Mouse (Mus musculus): ENCODE data around the gene Nipal4.

The Nipal4 gene

GRCm38 (mm10) chr11:46157462-46157861 is 8.8 kb downstream of the Nipal4 start:
- no peak for DNase-seq (ENCODE audit: low spot score in 2 of 2)

DNA sequence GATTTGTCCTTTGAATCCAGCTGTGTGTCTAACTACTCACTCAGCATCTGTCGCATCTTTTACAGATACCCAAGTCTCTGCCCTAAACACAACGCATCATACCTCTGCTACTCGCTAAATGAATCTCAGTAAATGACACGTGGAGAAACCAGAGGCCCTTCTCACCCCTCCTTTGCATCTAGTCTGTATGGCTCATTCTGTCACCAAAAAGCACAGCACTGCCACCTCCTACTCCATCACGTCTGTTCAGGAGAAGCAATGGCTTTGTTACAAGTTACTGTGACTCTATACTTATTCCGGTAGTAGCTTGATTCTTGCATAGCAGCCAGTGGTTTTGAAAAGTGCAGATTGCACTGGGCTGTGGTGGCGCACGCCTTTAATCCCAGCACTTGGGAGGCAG is 9.4 kb downstream of the Nipal4 start:
- DNase-seq (ENCODE audit: low spot score in 2 of 2) = peak in 1 of 2 experiments; percentile 39

DNA sequence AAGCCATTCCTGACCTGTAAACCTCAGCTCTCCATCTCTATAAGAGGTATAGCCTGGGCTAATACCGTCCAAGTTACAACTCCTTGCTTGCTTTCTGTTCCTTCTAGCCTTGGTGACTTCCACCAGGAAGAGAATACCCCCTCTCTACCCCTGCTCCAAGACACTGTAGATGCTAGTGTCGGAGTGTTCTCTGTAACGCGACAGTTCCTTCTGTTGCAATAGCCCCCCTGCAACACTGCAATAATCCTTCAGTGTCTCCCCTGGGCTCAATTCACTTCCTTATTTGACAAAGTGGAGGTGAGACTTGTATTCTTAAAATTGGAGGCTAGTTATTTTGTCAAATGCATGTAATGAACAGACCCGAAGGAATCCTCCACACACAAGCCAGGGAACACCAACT is 19.7 kb downstream of the Nipal4 start:
- no peak for DNase-seq (ENCODE audit: low spot score in 2 of 2)

DNA sequence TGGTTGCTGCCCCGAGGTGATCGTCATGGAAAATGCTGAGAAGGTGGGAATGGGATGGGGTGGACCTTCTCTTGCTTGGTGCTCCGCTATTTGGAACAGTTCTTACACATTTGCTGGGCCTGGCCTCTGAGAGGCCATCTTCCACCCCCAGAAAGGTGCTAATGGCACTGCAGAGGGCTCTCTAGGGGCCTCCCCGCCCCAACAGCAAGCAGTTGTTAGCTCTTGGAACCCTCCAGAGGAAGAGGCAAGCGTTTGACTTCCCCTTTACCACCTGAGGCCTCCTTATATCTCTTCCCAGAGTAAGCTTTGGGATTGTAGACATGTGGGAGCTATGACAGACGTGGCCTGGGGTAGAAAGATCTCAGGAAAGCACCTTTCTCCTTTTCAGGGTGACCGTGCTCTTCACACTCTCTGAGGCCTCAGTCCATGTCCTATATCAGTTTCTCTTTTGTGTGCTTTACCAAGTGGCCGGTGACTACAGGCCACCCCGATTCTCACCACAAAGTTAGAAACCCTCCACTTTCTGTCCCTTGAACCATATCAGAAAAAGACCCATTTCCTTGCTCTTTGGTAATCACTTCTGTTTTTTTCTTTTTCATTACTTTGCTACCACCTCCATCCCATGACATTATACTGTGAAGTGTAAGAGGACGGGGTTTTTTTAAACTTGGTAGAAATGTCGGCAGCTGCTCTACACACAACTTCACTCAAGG is 21.0 kb downstream of the Nipal4 start:
- DNase-seq (ENCODE audit: low spot score in 2 of 2) = no peak

- DNase-seq (ENCODE audit: low spot score in 2 of 2) = no peak
Observed at GRCm38 (mm10) chr11:46143342-46143741, 23.0 kb downstream of the Nipal4 start.

DNA sequence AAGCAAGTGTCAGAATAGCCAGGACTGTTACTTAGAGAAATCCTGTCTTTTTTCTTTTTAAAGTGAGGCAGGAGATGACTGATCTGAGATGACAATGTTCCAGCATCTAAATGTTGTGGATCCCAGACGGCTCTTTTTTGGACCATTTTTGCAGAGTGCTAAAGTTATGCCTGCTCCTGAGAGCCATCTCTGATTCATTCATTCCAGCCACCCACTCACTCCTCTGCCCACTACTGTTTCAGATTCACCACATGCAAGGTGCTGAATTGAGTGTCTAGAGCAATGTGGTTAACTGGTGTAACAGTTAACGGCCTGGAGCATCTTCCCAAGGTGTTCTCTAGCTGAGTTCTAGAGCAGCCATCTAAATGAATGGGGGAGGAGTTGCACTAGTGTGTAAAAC is 31.4 kb downstream of the Nipal4 start:
- DNase-seq (ENCODE audit: low spot score in 2 of 2) = peak; percentile 42 to 84

DNA sequence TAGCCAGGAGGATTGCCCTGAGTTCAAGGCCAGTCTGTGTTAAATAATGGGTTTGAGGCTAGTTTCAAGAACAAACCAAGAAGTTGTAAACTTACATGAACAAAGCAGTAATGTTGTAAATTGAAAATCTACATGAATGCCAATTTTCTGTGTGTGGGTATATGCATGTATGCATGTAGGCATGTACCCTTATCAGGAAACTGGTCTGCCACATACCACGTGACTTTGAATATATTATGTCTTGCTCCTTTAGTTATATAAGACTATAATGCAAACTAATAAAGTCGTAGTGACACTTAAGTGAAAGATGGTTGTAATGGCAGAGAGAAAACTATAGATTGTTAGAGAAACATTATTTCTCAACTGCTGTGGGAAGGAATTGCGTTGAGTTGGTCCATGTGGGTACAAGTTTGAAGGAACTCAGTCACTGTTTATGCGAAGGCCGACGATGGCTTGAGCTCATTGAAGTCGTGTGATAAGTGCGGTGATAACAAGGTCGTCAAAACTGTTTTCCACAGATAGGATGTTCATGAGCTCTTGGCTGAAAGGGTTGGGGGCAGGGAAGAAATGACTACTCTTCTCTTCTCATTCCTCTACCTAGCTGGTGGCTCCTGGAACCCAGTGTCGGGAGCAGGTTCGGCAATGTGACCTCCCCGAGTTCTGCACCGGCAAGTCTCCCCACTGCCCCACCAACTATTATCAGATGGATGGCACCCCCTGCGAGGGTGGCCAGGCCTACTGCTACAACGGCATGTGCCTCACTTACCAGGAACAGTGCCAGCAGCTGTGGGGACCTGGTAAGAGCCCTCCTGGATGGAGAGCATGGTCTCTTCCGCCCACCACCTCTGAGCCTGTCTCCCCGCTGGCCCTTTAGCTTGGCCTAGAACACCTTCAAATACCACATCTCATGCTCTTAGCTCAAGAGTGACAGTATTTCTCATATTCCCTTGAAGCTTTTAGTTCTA is 35.0 kb downstream of the Nipal4 start:
- DNase-seq (ENCODE audit: low spot score in 2 of 2) = no peak

- DNase-seq (ENCODE audit: low spot score in 2 of 2) = peak; percentile 20 to 76
Observed at GRCm38 (mm10) chr11:46128548-46128945, 37.8 kb downstream of the Nipal4 start.

GRCm38 (mm10) chr11:46127621-46128547 is 38.4 kb downstream of the Nipal4 start:
- DNase-seq (ENCODE audit: low spot score in 2 of 2) = no peak

GRCm38 (mm10) chr11:46126827-46127410 is 39.4 kb downstream of the Nipal4 start:
- no peak for DNase-seq (ENCODE audit: low spot score in 2 of 2)

DNA sequence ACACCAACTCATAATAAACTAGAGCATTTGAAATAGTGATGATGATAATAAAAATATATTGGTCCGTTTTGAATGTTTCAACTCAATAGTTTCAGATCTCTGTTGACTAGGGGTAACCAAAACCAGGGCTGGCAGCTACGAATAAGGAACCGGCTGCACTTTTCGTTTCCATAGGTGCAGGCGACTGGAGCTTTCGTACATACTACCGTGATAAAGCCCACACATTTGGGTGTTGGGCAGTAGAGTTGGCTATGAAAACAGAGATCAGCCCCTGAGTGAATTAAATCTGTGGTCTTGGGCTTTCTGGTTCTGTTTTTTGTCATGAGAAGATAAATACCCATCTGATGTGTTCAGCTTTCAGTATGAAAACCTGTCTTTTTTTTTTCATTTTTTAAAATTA is 40.0 kb downstream of the Nipal4 start:
- no peak for DNase-seq (ENCODE audit: low spot score in 2 of 2)

DNA sequence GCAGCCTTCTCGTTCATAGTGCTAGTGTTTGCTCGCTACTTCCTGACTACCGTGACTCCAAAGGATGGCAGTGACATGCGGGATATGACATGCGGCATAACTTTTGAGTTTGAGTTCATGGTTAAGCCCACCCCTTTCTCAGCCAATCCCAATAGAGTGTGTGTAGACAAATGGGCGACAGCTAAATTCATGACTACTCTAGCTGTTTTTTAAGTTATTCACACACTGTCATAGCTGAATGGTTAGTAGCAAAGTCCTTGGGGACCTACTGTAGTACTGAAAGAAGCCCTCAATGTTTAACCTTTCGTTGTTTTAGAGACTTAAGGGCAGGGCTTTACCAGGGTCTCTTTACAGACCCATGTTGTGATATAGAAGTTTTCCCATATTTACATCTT is 40.5 kb downstream of the Nipal4 start:
- no peak for DNase-seq (ENCODE audit: low spot score in 2 of 2)

DNA sequence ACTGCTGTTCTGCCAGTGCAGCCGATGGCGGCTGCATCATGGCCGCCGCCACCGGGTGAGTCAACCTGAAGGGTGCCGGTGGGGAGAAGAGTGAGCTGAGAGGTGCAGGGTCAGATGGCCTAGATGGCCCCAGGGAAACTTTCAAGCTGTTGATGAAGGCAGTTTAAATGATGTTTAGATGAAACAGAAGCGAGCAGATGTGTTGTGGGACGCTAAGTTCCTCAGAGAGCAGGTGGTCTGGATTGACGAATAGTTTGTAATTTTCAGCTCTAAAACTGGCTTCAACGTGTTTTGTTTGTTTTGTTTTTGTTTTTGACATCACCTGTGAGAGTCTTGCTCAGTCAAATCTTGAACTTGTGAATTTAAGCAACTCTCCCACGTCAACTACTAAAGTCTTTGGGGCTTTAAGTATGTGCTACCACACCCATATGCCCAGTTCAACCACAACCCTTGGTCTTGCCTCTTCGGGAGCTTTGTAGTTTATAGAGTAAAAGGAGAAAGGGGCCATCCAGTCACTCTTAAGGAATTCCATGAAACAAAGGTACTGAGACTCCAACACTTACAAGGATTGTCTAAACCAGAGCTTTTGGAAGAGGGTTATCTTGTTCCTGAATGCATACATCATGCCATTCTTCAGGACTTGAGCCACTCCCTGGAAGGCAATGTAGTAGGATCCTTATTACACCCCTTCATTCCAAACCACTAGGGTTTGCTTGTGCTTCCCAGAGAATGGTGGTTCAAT is 41.0 kb downstream of the Nipal4 start:
- no peak for DNase-seq (ENCODE audit: low spot score in 2 of 2)

DNA sequence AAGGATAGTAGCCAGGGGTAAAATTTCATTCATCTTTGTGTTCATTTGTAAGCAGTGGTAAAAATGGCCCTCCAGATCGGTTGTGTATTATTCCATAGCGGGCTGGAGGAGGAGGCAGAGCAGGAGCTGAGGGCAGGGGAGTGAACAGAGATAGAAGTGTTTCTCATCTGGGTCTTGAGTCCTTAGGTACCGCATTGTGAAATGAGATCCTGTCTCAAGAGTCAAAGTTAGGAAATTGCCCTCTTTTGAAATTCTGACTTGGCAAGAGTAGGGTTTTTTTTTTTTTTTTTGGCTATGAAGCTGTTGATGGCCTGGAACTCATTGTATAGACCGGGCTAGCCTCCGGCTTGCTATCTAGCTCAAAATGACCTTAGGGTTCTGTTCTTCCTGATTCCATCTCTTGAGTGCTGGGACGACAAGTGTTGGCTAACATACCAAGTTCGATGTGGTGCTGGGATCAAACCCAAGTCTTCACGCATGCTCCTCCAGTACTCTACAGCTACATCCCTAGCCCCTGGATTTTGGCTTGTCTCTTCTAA is 42.9 kb downstream of the Nipal4 start:
- no peak for DNase-seq (ENCODE audit: low spot score in 2 of 2)

- DNase-seq (ENCODE audit: low spot score in 2 of 2) = no peak
Observed at GRCm38 (mm10) chr11:46122875-46123274, 43.4 kb downstream of the Nipal4 start.

GRCm38 (mm10) chr11:46121666-46122065 is 44.6 kb downstream of the Nipal4 start:
- DNase-seq (ENCODE audit: low spot score in 2 of 2) = no peak

DNA sequence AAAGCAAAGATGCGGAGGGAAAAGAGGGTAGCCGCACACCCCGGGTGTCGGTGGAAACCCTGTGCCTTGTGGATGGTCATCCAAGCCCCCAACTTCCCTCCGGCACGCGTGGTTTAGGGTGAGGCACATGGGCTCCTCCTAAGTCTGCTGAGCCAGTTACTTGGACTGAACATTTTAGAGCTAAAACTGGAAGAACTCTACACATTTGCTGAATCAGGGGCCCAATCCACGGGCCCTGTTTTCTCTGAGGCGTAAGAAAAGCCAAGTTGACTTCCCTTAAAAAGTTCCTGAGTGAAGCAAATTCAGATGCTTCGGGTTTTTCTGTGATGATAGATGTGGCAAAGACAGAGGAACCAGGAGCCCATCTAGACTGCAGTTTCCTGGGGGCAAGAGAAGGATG is 46.2 kb downstream of the Nipal4 start:
- DNase-seq (ENCODE audit: low spot score in 2 of 2) = no peak

DNA sequence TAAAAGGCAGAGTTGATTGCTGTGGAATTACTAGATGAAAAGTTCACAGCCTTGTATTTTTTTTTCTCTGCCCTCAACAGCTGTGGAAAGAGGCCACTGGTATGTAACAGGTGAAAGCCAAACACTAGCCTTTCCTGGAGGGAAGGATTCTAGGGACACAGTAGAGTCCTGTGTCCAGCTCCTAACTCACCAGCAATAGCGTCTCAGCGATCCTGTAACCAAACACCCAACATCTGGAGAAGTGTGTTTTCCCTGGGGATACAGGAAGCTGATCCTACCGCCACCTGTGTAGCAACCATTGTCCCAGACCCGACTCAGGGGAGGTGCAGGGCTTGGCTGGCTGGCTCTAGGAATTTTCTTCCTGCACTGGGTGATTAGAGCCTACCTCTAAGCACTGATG is 46.7 kb downstream of the Nipal4 start:
- DNase-seq (ENCODE audit: low spot score in 2 of 2) = no peak

- DNase-seq (ENCODE audit: low spot score in 2 of 2) = no peak
Observed at GRCm38 (mm10) chr11:46116510-46116909, 49.8 kb downstream of the Nipal4 start.

DNA sequence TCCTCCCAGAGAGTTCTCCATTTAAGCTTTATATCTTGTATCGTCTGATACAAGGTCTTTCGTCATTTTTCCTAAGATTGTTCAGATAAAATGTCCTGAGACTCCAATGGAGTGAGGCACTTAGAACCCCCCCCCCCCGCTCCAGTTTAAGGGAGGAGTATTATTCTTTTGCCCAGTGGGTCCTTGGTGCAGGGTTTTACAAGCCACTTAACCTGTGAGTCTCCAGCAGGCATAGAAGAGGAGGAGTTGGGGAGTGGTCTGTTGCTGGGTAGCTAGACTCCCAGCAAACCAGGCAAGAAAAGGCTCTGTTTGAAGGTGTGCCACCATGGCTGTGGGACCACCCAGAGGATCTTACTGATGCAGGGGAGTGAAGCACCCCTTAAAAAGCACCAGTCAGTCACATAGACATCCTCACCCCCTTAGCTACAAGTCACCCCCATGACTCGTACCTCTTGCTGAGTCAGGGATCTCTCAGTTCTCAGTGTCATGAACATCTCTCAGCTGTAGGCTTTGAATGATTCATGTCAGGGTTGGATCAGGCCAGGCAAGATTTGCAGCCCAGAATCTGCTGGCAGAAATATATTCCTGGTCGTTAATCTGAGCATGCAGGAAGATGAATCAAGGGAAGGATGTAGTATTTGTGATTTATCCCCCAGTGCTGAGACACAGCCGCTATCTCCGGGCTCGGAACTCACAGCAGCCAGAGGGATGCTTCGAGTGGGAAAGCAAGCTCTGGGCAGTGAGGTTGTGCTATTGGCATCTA is 50.7 kb downstream of the Nipal4 start:
- DNase-seq (ENCODE audit: low spot score in 2 of 2) = no peak

All from left cerebral cortex, adult 9 months (tissue).